In genomic region chr8:93592302-93592651, GRCm38 (mm10) we compare ENCODE assay signal across 14 mouse cellular contexts. TPM values are rescaled to one million over a fixed set of nuclear protein-coding genes. Genes with fewer than 3 reads are reported as not detected.
A peak's percentile ranks its signal among the peaks of the same experiment; 100 is the strongest.
DNase-seq lines count a peak whose midpoint lies in the region; ATAC-seq and TF ChIP-seq lines count a peak whose summit lies in the region.
"Had no signal": no experiment of that assay in that cellular context is flagged by ENCODE, and none has a peak within 500 bp of the region (broad histone marks: within the 10 kb centered on the region; RNA-seq: fewer than 3 reads in every experiment).

No protein-coding gene starts in this region.

- TF ChIP-seq POLR2A in heart, adult 2 months (IDR thresholded peaks at IDR 0.05; ENCODE audit: insufficient read depth, low read depth, low read length), result no peak
- no peak for TF ChIP-seq POLR2A in cortical plate, adult 2 months (IDR thresholded peaks at IDR 0.05; ENCODE audit: extremely low read depth, insufficient read depth, low read length)

- ATAC-seq in heart, embryonic 14.5 days (ENCODE audit: insufficient number of reproducible peaks, insufficient read depth, low FRiP score, low read depth), result no peak
- peak; percentile 34; the same call in 1 of the 2 replicates for ATAC-seq in forebrain, postnatal 0 days
- peak; percentile 40; the same call in 1 of the 2 replicates for ATAC-seq in midbrain, embryonic 13.5 days
- ATAC-seq: CD4-positive, CD25-positive, alpha-beta regulatory T cell, adult 4 months had no signal

- H3K9ac ChIP-seq in heart, embryonic 14.5 days (ENCODE audit: low read length), result 0 out of 2 replicates have a peak overlapping the region, but pooled peaks have one; percentile 25
- no peak overlapping the region for H3K9ac ChIP-seq in heart, adult 2 months (ENCODE audit: low read depth, low read length)
- H3K9ac ChIP-seq in forebrain, postnatal 0 days, result no peak overlapping the region
- no peak overlapping the region; the same call in 1 of the 2 replicates for H3K9ac ChIP-seq in midbrain, embryonic 13.5 days (replicated peaks)
- H3K9ac ChIP-seq: embryonic facial prominence, embryonic 15.5 days; liver, embryonic 14.5 days; stomach, embryonic 15.5 days had no signal

- no peaks in the 10 kb centered on the region; the same call in 1 of the 2 replicates for H3K27me3 ChIP-seq in heart, embryonic 14.5 days (ENCODE audit: control insufficient read depth, insufficient read depth, low read length)
- no peaks in the 10 kb centered on the region for H3K27me3 ChIP-seq in heart, adult 2 months (ENCODE audit: control insufficient read depth, insufficient read depth, low read length)
- no peaks in the 10 kb centered on the region for H3K27me3 ChIP-seq in forebrain, postnatal 0 days (ENCODE audit: insufficient read depth, low read length)
- H3K27me3 ChIP-seq in midbrain, embryonic 13.5 days, result no peaks in the 10 kb centered on the region
- H3K27me3 ChIP-seq: embryonic facial prominence, embryonic 15.5 days; stomach, embryonic 15.5 days had no signal

- no peaks in the 10 kb centered on the region for H3K79me2 ChIP-seq in heart, adult 2 months (replicated peaks; ENCODE audit: control insufficient read depth, insufficient read depth, low read length)

- no peaks in the 10 kb centered on the region for H3K4me1 ChIP-seq in heart, embryonic 14.5 days (ENCODE audit: control insufficient read depth in 2 of 2, insufficient read depth in 2 of 2, low read length in 2 of 2)
- H3K4me1 ChIP-seq in heart, adult 2 months (ENCODE audit: control insufficient read depth, insufficient read depth, low read length), result no peaks in the 10 kb centered on the region
- peaks cover 3% of the 10 kb centered on the region; the same call in 1 of the 2 replicates for H3K4me1 ChIP-seq in cortical plate, adult 2 months (ENCODE audit: control insufficient read depth, insufficient read depth, low read length)
- H3K4me1 ChIP-seq in forebrain, postnatal 0 days (ENCODE audit: insufficient read depth), result no peaks in the 10 kb centered on the region
- peaks cover 14% of the 10 kb centered on the region for H3K4me1 ChIP-seq in midbrain, embryonic 13.5 days (replicated peaks)
- H3K4me1 ChIP-seq: embryonic facial prominence, embryonic 15.5 days; stomach, embryonic 15.5 days had no signal

- intact Hi-C loops in heart, adult 2 months (cut with DNase I), result loop anchor here (5.0 to 10.0 kb wide), 5 partner anchors 70 to 603 kb away; no protein-coding TSS in a partner anchor

- no peak overlapping the region for H3K4me3 ChIP-seq in heart, embryonic 14.5 days (ENCODE audit: control insufficient read depth in 1 of 2, insufficient read depth in 1 of 2, low read depth in 1 of 2, low read length in 2 of 2)
- H3K4me3 ChIP-seq in heart, adult 2 months, result no peak overlapping the region
- no peak overlapping the region for H3K4me3 ChIP-seq in cortical plate, adult 2 months (ENCODE audit: insufficient read depth, low read length)
- H3K4me3 ChIP-seq in forebrain, postnatal 0 days (ENCODE audit: low read depth, low read length), result no peak overlapping the region
- no peak overlapping the region for H3K4me3 ChIP-seq in midbrain, embryonic 13.5 days (replicated peaks)
- H3K4me3 ChIP-seq: embryonic facial prominence, embryonic 15.5 days; stomach, embryonic 15.5 days had no signal

- H3K27ac ChIP-seq in heart, embryonic 14.5 days (replicated peaks in 1 of 2; ENCODE audit: control insufficient read depth in 1 of 2, insufficient read depth in 1 of 2, low read depth in 2 of 2, low read length in 2 of 2), result no peak overlapping the region
- H3K27ac ChIP-seq in heart, adult 2 months, result no peak overlapping the region
- H3K27ac ChIP-seq in cortical plate, adult 2 months (ENCODE audit: insufficient read depth, low read length), result peak overlapping the region; percentile 22; the same call in 1 of the 2 replicates
- H3K27ac ChIP-seq in forebrain, postnatal 0 days (ENCODE audit: low read depth, low read length), result peak overlapping the region; percentile 70
- peak overlapping the region; percentile 49; the same call in 1 of the 2 replicates for H3K27ac ChIP-seq in midbrain, embryonic 13.5 days
- H3K27ac ChIP-seq: embryonic facial prominence, embryonic 15.5 days; liver, embryonic 14.5 days; stomach, embryonic 15.5 days had no signal

- H3K36me3 ChIP-seq in heart, embryonic 14.5 days (ENCODE audit: control insufficient read depth, insufficient read depth, low read length), result no peaks in the 10 kb centered on the region
- H3K36me3 ChIP-seq in heart, adult 2 months (ENCODE audit: control insufficient read depth, insufficient read depth, low read length), result no peaks in the 10 kb centered on the region
- H3K36me3 ChIP-seq in forebrain, postnatal 0 days (ENCODE audit: insufficient read depth), result no peaks in the 10 kb centered on the region
- H3K36me3 ChIP-seq in midbrain, embryonic 13.5 days, result no peaks in the 10 kb centered on the region
- H3K36me3 ChIP-seq: embryonic facial prominence, embryonic 15.5 days; stomach, embryonic 15.5 days had no signal

- no peak for TF ChIP-seq EP300 in heart, adult 2 months (IDR thresholded peaks at IDR 0.05; ENCODE audit: insufficient read depth, low read depth, low read length)

- no peak for DNase-seq in heart, adult 2 months
- DNase-seq in forebrain, postnatal 0 days, result no peak
- no peak for DNase-seq in ovary, postnatal 10 days (ENCODE audit: low spot score)
- no peak for DNase-seq in testis, postnatal 10 days (ENCODE audit: low spot score)

- H3K9me3 ChIP-seq in heart, embryonic 14.5 days (ENCODE audit: control insufficient read depth, low read length), result no peaks in the 10 kb centered on the region
- no peaks in the 10 kb centered on the region for H3K9me3 ChIP-seq in forebrain, postnatal 0 days (ENCODE audit: low read length)
- H3K9me3 ChIP-seq in midbrain, embryonic 13.5 days, result no peaks in the 10 kb centered on the region
- H3K9me3 ChIP-seq: embryonic facial prominence, embryonic 15.5 days; stomach, embryonic 15.5 days had no signal

- 24% methylated on average over 3 of the region's 3 CpGs for WGBS in heart, embryonic 14.5 days
- 32% methylated on average over 3 of the region's 3 CpGs for WGBS in heart, adult 2 months
- WGBS in forebrain, postnatal 0 days, result 7% methylated on average over 3 of the region's 3 CpGs
- WGBS in midbrain, embryonic 13.5 days, result 23% methylated on average over 3 of the region's 3 CpGs

- TF ChIP-seq CTCF in heart, adult 2 months (IDR thresholded peaks at IDR 0.05), result no peak
- TF ChIP-seq CTCF in cortical plate, adult 2 months (IDR thresholded peaks at IDR 0.05; ENCODE audit: extremely low read depth, insufficient read depth, low read length), result no peak
- TF ChIP-seq CTCF in forebrain, postnatal 0 days (IDR thresholded peaks at IDR 0.05; ENCODE audit: low read depth), result no peak

- H3K4me2 ChIP-seq in heart, embryonic 14.5 days (ENCODE audit: low read length), result no peak overlapping the region
- H3K4me2 ChIP-seq in forebrain, postnatal 0 days (ENCODE audit: low read depth), result no peak overlapping the region
- no peak overlapping the region for H3K4me2 ChIP-seq in midbrain, embryonic 13.5 days (replicated peaks)
- H3K4me2 ChIP-seq: embryonic facial prominence, embryonic 15.5 days; stomach, embryonic 15.5 days had no signal

RNA-seq across cellular contexts. Expression of gene Ces5a, which starts 56.6 kb away (rescaled TPM):
- 0.31 and 0.43 TPM in 2 replicates for polyA plus RNA-seq in heart, embryonic 14.5 days (2014; fragmentation: Nextera tagmentation; extraction: Ambion mirVana)
- not detected for total RNA-seq in heart, adult 2 months (2021)
- not detected in 2 replicates for polyA plus RNA-seq in heart, adult 2 months (2012; rRNA removed)
- polyA plus RNA-seq in cortical plate, adult 2 months (2012; rRNA removed), result 1.6 and 1.9 TPM in 2 replicates
- total RNA-seq in forebrain, postnatal 0 days (2014; rRNA removed), result 0.62 and 1.2 TPM in 2 replicates
- 0.67 and 0.94 TPM in 2 replicates for polyA plus RNA-seq in forebrain, postnatal 0 days (2015; fragmentation: Nextera tagmentation; extraction: Ambion mirVana)
- polyA plus RNA-seq in midbrain, embryonic 13.5 days (2015; fragmentation: Nextera tagmentation; extraction: Ambion mirVana), result 0.28 and 0.46 TPM in 2 replicates
- total RNA-seq: adrenal gland, adult 2 months; heart, postnatal 10 days had no signal
- polyA plus RNA-seq: adrenal gland, adult 2 months; CD4-positive, CD25-positive, alpha-beta regulatory T cell, adult 4 months; intestine, embryonic 16.5 days; liver, embryonic 14.5 days; stomach, embryonic 15.5 days had no signal

Comparison
In these comparisons a context has a peak if more than half of its experiments do, and no peak if none do; other contexts are left out.
1. H3K27ac ChIP-seq: peak in cortical plate, adult 2 months (single experiment), forebrain, postnatal 0 days (single experiment) and midbrain, embryonic 13.5 days (single experiment); none in heart, embryonic 14.5 days (0 of 2) and heart, adult 2 months (single experiment).